Mouse (Mus musculus) spleen, adult 2 months (tissue): ENCODE results near the gene Tmem9b.

Experiments
- CTCF ChIP-seq: fragments of 200-500 bp; IDR thresholded peaks from 2 replicates; pipeline ENCODE4 v1.5.1; 2011; ENCODE audit warnings: mild to moderate bottlenecking, inconsistent platforms; ENCODE audit not compliant: insufficient read depth, insufficient read length, insufficient replicate concordance; ENCODE audit errors: extremely low read depth
- POLR2A ChIP-seq: fragments of 200-500 bp; IDR thresholded peaks from 2 replicates; pipeline ENCODE4 v1.6.1; 2011; ENCODE audit warnings: low read depth, low read length, inconsistent platforms

- TF ChIP-seq POLR2A (no peak), CTCF (no peak)
Observed at GRCm38 (mm10) chr7:109787860-109788259, 35.2 kb upstream of the Tmem9b start.
